Mouse (Mus musculus) retina, adult 2 months (tissue): Measurements from ENCODE around the gene Asprv1.

Experiments used
- DNase-seq: peaks from one replicate; pipeline ENCODE4 v3.0.0-alpha.2; 2012; ENCODE audit warnings: low read depth, low spot score

The Asprv1 gene

DNA sequence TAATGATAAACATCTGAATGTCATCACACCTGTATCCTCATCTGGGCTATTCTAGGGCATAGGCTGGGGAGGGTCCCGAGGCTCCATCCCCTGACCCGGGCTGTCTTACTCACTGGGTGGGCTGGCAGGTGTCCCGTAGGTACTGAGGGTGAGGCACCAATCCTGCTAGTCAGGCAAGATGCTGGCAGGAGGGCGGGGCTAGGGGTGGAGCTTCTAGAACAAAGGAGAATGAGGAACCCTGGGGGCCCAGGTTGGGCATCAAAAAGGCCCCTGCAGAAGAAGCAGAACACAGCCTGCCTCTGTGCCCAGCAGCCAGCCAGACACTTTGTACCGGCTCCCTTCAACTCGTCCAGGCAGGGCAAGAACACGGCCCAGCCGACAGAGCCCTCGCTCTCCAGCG lies at the start of gene Asprv1:
TSS of gene Asprv1 (plus strand) at position 219 of the 400 bp plus-strand sequence.
- no peak for DNase-seq

DNA sequence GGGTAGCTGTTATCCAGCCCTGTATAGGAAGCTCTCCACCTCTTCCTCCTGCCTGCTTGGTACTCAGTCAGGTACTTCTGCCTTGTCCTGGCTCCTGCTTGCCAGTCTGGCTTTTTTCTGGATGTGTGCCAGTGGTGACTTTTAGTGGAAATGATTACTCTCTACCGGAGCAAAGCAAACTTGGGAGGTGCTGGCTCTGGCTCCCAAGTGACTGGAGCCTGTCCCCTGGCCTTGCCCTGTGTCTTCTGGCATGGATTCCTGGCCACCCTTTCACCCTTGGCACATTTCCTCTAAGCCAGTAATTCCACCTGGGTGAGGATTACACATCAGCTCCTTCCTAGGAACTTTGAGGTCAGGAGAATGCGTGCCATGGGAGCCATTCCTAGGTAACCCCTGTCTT lies 49.6 kb upstream of the Asprv1 start:
- no peak for DNase-seq

DNA sequence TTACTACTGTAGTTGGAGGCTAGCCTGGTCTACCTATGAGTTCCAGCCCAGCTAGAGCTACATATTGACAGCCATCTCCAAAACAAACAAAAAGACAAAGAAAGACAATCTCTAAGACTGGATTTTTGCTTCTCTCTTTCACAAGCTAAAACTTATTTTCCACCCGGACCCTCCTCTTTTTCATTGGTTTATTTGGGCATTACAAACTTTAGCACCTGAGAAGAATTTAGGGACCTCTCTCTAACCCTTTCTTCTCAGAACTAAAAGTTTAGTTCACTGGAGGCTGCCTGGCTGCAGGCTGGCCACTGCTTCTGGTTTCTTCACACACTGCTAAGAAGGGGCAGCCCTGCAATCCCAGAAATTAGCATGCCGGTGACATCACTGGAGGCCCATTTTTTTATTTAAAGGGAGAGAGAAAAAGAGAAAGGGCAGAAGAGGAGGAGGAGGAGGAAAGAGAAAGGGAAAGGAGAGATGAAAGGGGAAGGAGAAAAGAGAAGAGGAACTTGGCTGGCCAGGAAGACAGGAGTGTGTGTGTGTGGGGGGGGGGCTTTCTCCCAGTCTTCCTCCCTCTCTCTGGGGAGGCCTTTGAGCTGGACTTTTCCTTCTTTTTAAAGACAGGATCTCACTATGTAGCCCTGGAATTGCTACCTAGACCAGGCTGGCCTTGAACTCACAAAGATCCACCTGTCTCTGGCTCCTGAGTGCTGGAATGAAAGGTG lies 48.7 kb upstream of the Asprv1 start:
- no peak for DNase-seq

DNA sequence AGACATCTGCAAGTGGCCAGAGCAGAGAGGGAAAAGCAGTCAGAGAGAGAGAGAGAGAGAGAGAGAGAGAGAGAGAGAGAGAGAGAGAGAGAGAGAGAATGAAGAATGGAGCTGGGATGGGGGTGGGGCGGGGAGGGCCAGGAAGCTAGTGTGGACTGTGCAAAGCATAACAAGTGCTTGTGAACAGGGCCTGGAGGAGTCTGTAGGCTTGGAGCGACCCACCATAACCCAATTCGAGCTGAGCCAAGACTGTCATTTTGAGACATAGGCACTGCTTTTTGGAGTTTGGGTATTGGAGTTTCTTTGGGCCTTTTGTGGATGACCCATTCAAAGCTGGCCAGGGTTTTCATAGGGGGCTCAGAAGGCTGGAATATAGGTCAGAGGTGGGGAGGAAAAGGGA lies 48.0 kb upstream of the Asprv1 start:
- DNase-seq = no peak

DNA sequence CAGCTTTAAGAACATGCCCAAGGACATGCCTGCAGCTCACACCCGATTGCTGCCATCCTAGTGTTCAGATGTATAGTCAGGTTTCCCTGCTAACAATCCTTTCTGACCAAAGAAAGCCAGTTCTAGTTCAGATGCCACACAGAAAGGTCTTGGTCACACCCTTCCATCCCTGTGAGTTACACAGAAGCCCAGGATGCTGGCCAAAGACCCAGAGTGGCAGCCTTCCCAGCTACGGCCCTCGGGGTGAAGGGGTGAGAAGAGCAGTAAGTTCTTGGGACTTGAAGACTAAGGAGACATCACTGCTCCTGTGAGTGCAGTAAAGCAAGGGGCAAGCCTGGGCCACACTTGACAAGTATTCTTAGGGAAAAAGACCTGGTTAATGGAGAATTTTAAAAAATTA lies 44.8 kb upstream of the Asprv1 start:
- no peak for DNase-seq

DNA sequence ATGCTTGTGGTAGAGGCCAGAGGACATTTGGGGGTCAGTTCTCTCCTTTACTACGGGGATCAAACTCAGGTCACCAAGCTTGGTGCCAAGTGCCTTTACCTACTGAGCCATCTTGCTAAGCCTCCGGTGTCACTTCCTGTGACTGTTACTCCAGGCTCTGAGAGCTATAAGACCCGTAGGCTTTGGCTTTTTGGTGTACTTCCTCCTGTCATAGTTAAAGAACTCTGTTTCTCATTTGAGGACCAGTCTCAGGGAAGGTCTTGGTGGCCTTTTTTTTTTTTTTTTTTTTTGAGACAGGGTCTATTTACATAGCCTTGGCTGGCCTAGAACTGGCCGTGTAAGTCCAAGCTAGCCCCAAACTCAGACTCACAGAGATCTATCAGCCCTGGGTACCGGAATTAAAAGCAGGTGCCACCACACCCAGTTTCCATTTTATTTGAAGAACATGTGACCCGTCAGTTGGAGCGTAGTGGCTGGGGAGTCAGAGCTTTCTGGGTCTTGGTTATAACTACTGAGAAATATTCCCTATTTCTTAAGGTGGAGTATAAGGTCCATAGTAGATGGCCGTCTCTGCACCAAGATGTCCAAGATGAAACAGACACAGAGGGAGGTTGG lies 44.3 kb upstream of the Asprv1 start:
- no peak for DNase-seq

DNA sequence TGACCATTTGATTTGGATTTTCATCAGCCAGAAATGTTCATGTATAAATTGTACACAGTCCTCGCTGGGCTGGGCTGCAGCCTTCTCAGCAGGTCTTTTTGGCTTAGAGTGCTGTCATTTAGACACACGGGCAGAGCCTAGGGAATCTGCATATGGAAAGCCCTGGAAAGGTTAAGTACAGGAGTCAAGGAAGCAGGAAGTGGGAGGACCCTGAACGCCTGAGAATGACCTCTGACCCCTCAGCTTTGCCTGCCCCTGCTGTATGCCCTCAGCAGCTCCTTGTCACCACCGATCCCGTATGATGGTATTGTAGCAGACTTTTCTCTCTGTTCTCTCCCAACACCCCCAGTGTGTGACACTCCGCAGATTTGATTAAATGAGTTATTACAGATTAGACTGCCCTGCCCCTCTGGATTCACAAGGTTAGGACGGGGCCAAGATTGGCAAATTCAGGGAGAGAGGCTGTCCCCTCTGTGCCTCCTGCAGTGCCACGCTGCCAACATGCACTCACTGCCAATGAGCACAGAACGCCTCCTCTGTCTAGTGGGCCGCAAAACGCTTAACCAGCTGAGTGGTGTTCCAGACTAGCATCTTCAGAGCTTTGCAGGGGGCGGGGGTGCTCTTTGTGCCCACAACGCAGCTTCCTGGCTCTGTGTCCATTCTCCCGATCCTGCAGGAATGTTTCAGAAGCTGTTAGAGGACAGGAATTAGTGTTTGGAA lies 43.5 kb upstream of the Asprv1 start:
- DNase-seq = peak; percentile 23

DNA sequence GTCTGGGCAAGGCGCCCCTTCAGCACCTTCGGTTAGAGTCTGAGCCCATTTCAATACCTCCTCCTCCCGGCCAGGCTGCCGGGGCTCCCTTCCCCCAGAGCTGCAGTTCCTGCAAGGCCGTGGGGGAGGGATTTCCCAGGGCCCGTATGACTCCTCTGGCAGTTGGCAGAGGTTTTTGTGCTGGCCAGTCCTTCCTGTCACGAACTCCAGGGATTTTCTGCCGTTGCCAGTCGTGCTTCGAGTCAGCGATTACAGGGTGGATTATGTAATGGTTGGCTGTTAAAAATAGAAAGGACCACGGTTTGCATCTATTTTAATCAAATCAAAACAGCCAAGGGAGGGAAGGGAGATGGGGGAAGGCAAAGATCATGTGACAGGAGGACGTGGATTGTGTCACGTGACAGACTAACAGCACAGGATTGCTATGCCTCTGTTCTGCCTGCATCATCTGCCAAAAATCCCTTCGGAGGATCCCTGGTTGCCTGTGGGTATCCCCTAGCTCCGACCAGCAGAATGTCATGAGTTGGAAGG lies 42.8 kb upstream of the Asprv1 start:
- DNase-seq = peak; percentile 79

DNA sequence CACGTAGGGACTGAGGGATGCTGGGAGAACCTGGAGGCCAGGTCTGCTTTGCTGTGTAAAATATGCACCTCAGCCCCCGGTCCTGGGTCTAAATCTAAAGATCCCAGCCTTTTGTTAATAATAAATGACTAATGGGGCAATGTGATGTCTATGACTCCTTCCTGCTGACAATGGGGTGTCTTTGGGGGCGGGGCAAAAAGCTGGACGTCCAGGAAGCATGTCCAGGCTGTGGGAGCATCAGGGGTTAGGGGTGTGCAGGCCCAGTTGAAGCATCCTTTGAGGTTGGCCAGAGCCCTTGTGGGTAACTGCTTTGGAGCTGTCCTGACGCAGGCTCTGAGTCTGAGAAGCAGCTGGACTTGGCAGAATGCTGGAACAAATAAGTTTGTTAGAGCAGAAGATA lies 41.9 kb upstream of the Asprv1 start:
- no peak for DNase-seq

DNA sequence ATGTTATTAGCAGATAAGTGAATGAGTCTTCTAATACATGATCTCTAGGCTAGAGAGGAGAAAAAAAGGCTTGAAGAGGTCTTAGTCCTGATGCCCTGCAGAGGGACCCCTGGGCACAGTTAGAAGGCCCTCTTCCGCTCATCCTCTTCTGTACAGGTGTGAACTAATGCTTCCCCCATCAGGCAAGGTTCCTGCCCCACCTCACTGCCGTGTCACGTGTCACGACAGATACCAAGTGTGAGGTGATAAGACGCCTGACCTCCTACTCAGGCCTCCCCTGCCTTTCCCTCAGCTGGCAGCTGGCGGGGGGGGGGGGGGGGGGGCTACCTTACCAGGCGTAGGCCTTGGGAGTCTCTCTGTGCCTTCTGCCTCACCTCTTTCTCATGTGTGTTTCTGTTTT lies 39.5 kb upstream of the Asprv1 start:
- DNase-seq = no peak

DNA sequence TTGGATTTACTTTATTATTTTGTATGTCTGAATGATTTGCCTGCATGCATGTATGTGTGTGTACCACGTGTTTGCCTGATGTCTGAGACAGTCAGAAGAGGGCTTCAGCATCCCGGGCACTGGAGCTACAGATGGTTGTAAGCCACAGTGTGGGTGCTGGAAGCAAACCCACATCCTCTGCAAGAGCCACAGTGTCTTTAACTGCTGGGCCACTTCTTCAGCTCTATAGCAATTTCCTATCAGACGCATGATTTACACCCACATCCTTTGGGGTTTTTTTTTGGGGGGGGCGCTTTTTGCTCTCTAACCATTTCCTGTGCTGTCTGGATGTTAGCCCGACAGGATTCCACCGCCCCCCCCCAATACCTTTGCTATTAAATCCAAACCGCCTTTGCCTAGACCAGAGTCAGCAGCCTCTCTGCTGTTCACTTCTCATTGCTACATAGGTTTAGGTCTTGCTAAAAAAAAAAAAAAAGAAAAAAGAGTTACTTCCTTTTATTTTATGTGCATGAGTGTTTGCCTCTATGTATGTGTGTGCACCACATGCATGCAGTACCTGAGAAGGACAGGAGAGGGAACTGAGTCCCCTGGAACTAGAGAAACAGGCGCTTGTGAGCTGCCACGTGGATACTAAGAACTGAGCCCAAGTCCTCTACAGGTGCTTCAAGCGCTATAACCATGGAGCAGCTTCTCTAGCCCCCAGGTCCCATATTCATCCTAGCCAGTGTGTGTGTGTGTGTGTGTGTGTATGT lies 34.6 kb upstream of the Asprv1 start:
- DNase-seq = no peak

DNA sequence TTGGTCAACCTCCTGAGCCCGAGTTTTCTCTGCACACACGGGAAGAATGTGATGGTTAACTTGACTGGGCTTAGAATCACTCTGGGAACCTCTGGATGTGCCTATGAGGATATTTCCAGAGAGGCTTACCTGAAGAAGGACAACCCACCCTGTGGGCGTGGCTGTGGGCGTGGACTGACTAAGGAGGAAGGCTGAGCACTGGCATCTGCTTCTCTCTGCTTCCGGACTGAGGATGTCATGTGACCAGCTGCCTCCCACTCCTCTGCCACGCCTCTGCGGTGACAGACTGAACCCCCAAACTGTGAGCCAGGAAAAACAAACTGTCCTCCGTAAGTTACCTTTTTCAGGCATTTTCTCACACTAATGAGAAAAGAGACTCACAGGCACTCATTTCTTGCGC lies 33.3 kb upstream of the Asprv1 start:
- peak; percentile 39 for DNase-seq

DNA sequence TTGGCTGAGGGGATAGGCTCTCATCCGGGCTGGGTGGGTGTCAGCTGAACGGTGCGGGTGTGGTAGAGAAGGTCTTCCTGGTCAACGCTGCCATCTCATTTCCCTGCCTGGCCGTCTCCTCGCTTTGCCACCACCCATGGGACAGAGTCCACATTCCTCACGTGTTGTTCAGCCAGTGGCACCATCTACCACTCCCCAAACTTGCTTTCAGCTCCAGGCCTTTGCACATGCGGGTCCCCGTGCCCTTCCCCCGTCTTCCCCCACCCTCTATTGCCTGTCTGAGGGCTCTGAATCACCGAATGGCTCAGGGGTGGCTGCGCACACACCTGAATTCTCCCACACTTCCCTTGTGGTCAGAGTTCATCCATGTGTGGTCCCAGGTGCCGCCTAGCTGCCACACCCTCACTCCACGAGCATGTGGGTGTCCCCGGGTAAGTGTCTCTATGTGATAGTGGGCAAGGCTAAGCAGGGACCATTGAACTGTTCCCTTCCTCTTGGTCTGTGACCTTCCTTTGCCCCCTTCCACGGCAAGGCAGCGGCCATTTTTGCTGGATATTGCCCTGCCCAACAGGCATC lies 32.0 kb upstream of the Asprv1 start:
- no peak for DNase-seq

DNA sequence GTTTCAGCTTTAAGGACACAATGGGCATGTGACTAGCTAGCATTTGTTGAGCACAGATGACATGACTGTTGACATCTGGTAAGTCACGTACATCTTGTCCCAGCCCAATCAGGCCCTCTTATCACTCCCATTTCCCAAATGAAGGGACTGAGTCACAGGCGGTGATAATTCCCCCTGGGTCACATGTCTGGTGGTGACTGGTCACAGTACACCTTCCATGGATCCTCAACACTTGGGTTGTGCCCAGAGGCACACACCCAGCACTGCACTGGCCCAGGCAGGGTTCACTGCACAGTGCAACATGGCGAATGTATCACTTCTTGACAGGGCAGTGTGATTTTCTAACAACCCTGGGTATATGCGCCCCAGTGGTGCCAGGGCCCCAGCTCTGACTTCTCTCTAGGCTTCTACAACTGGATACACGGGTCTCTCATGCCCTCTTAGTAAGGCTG lies 29.2 kb upstream of the Asprv1 start:
- no peak for DNase-seq

DNA sequence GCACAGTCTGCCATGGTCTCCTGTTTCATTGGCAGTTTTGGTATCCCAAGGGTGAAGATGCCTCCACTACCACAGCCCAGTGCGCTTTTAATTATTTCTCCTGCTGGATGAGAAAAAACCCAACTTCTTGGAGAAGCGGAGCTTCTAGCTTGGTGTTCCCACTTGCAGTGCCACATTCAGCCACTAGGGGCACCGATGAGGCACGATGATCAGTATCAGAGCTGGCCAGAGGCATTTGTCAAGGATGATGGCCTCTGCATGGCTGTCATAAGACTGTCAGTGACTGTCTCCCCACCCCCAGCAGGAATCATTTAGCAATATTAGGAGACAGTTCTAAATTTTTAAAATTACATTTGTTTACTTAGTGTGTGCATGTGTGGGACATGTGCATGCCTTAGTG lies 28.8 kb upstream of the Asprv1 start:
- peak; percentile 55 for DNase-seq

DNA sequence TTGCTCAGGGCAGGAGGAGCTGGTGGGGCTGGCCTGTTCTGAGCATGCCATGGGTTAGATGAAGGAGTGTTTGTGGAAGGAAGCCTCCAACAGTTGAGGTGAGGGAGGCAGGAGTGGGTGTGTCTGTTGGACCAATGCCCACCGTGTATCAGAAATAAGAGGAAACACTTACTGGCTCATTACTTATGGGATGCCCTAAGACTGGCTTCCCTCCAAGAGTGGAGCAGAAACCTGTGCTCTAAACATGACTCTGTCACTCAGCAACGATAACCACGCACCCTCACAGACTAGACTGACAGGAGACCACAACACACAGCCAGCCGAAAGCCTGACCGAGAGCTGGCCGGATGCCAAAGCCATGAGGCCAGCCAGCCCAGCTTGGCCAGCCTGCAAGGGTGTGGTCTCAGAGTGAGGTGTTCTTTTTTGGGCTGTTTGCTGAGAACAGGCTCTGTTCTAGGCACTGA lies 28.0 kb upstream of the Asprv1 start:
- no peak for DNase-seq

DNA sequence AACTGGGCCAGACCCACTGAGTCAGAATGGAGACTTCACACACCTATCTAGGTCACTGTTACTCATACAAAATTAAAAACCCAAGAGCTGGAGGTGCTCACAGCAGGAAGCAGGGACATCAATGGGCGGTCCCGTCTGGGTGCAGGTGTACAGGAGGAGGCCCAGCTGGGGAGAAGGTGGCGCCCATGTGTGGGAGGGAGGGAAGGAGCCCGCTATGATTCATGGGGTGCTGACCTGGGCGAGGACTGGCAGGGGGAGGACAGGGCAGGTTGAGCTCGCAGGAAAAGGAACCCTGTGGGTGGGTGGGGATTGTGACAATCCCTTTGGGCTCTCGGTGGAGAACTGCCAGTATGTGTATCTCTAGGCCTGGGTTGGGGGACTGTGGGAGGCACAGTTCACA lies 22.7 kb upstream of the Asprv1 start:
- no peak for DNase-seq

DNA sequence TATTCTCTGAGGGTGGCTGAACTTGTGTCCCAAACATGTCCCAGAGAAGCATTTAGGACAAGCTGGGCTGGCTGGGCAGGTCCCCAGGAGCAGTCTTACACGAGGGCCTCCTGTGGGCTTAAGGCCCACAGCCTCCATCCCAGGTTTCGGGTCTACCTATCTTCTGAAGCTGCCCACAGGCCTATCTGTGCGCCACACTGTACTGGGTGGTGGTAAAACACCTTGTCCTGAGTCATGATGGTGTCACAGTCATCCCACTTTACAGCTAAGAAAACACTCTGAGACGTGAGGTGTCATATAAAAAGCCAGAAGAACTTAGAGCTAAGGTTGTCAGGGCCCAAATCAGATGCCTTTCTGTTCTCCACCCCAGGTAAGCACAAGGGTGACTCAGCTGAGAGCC lies 21.7 kb upstream of the Asprv1 start:
- DNase-seq = no peak

DNA sequence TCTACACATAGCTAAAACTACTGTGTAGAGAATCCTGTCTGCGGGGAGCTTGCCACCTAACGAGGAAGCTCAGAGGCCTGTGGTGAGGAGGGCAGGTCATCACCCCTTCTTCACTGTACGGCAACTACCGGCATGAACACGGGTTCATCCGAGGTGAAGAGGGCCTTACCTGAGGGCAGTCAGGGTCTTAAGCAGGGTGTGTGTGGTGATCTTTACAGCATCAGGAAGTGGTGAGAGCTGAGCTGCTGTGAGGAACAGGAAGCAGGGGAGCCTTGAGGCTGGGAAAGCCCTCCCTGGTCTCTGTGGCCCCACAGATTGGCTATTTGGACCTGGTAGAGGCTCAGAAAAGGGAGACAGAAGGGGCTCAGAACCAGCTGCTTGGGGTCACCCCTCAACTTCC lies 20.5 kb upstream of the Asprv1 start:
- DNase-seq = no peak

DNA sequence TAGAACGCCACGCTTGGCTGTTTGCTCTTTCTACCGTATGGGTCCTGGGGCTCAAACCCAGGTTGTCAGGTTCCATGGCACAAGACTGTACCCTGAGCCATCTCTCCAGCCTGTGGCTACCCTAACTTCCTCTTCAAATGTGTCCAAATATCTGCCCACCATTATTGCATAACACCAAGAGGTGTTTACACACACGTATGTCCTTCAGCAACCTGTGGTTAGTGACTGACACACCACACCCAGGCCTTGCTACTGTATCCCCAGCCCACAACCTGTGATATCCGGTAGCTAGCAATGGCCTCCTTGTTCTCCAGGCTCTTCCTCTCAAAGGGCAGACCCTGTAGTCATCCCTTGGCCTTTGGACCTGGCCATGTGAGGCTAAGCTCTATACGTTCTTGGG lies 18.7 kb upstream of the Asprv1 start:
- no peak for DNase-seq

DNA sequence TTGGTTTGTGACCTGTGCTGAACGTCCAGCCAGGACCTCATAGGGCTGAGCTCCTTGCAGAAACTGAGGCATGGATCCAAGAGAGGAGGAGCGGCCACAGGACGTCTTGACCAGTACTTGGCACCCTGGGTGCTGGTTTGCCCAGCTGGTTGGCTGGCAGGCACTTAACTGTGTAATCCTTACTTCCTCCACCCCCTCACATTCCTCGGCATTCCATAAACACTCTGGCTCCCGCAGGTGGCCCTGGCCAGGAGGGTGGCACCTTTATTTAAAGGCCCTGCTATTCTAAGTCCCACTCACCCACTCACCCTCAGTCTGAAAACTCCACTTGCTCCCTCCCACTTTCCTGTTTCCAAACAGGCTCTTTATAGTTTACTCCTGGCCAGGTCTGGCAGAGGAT lies 17.2 kb upstream of the Asprv1 start:
- DNase-seq = no peak
